Mouse (Mus musculus) hindbrain, embryonic 11.5 days (tissue): ENCODE measurements around the gene Osbpl5. TPM values are rescaled to one million over a fixed set of nuclear protein-coding genes. Genes with fewer than 3 reads are reported as not detected.

Experiments
- ATAC-seq: fragments of 200-750 bp; cut with Nextera tagmentation; 2 replicates; pipeline ENCODE4 v1.8.0; 2017; ENCODE audit warnings: mild to moderate bottlenecking, moderate TSS enrichment, moderate library complexity; ENCODE audit not compliant: low FRiP score
- DNase-seq: peaks from one replicate; pipeline ENCODE4 v3.0.0-alpha.2; 2015; ENCODE audit warnings: low spot score
- H3K27ac ChIP-seq: fragments of 300-500 bp; sonication (generic); 2 replicates; pipeline ENCODE4 v1.5.1; 2014; ENCODE audit warnings: mild to moderate bottlenecking, low read depth, low read length
- H3K27me3 ChIP-seq: fragments of 300-500 bp; sonication (generic); 2 replicates; pipeline ENCODE4 v1.6.1; 2014; ENCODE audit warnings: mild to moderate bottlenecking, low read length, moderate library complexity, mixed read lengths; ENCODE audit not compliant: control insufficient read depth, insufficient read depth
- H3K36me3 ChIP-seq: fragments of 300-500 bp; sonication (generic); 2 replicates; pipeline ENCODE4 v1.6.1; 2014; ENCODE audit warnings: mild to moderate bottlenecking, low read length, moderate library complexity, mixed read lengths; ENCODE audit not compliant: control insufficient read depth, insufficient read depth
- H3K4me1 ChIP-seq: fragments of 300-500 bp; sonication (generic); replicated peaks from 2 replicates; pipeline ENCODE4 v1.6.1; 2014; ENCODE audit warnings: low read length, mixed read lengths; ENCODE audit not compliant: control insufficient read depth, insufficient read depth
- H3K4me2 ChIP-seq: fragments of 300-500 bp; sonication (generic); replicated peaks from 2 replicates; pipeline ENCODE4 v1.6.1; 2014; ENCODE audit warnings: mild to moderate bottlenecking, low read depth, low read length
- H3K4me3 ChIP-seq: fragments of 300-500 bp; sonication (generic); 2 replicates; pipeline ENCODE4 v1.5.1; 2014; ENCODE audit warnings: low read depth, low read length
- H3K9ac ChIP-seq: fragments of 300-500 bp; sonication (generic); 2 replicates; pipeline ENCODE4 v1.6.1; 2014; ENCODE audit warnings: low read depth, low read length
- H3K9me3 ChIP-seq: fragments of 300-500 bp; sonication (generic); 2 replicates; pipeline ENCODE4 v1.6.1; 2016; ENCODE audit warnings: low read length; ENCODE audit not compliant: control insufficient read depth
- WGBS: fragments of 180-500 bp; shearing (Covaris S2); extraction: QIAGEN DNeasy Blood & Tissue Kit; methylation state at CpG from one replicate; pipeline ENCODE4 v1.1.7; 2014; 5-methylcytosine and 5-hydroxymethylcytosine counted together
- polyA plus RNA-seq: library from polyadenylated mRNA; unstranded; fragments of >200 nt; fragmentation: Nextera tagmentation; extraction: Ambion mirVana; gene quantifications from 2 replicates; pipeline ENCODE4 v1.2.1, GENCODE M21; 2014

Osbpl5 gene
- polyA plus RNA-seq, 1 experiment from 2014 or later, result 13.7 TPM

GRCm38 (mm10) chr7:143729886-143730285 lies 26.9 kb downstream of the Osbpl5 start:
- Histone ChIP-seq H3K9ac (no peak overlapping the region), H3K4me1 (no peaks in the 10 kb centered on the region), H3K27ac (no peak overlapping the region), H3K9me3 (no peaks in the 10 kb centered on the region), H3K27me3 (no peaks in the 10 kb centered on the region), H3K4me3 (no peak overlapping the region), H3K36me3 (no peaks in the 10 kb centered on the region), H3K4me2 (no peak overlapping the region)
- no peak for DNase-seq
- 86% methylated on average over 10 of the region's 10 CpGs for WGBS
- ATAC-seq, result no peak

GRCm38 (mm10) chr7:143726396-143726795 lies 30.4 kb downstream of the Osbpl5 start:
- no peaks in the 10 kb centered on the region for H3K27me3 ChIP-seq
- ATAC-seq (no peak), DNase-seq (no peak)
- H3K36me3 ChIP-seq, result no peaks in the 10 kb centered on the region
- no peaks in the 10 kb centered on the region for H3K9me3 ChIP-seq
- no peak overlapping the region for H3K27ac ChIP-seq
- no peak overlapping the region for H3K4me3 ChIP-seq
- H3K4me1 ChIP-seq, result no peaks in the 10 kb centered on the region
- 76% methylated on average over 4 of the region's 4 CpGs for WGBS
- H3K9ac ChIP-seq, result no peak overlapping the region
- H3K4me2 ChIP-seq, result no peak overlapping the region

GRCm38 (mm10) chr7:143723841-143724240 lies 32.9 kb downstream of the Osbpl5 start:
- 90% methylated on average over 4 of the region's 4 CpGs for WGBS

GRCm38 (mm10) chr7:143722646-143723045 lies 34.1 kb downstream of the Osbpl5 start:
- Histone ChIP-seq H3K36me3 (no peaks in the 10 kb centered on the region), H3K4me1 (no peaks in the 10 kb centered on the region), H3K4me2 (no peak overlapping the region), H3K9ac (no peak overlapping the region), H3K27ac (no peak overlapping the region), H3K4me3 (no peak overlapping the region), H3K27me3 (no peaks in the 10 kb centered on the region), H3K9me3 (no peaks in the 10 kb centered on the region)
- ATAC-seq, result no peak
- WGBS, result 86% methylated on average over 5 of the region's 5 CpGs
- no peak for DNase-seq

More at GRCm38 (mm10) chr7:143723841-143724240, 32.9 kb downstream of the Osbpl5 start:
- Histone ChIP-seq H3K27ac (no peak overlapping the region), H3K9ac (no peak overlapping the region), H3K9me3 (no peaks in the 10 kb centered on the region), H3K4me2 (no peak overlapping the region), H3K36me3 (no peaks in the 10 kb centered on the region), H3K4me1 (no peaks in the 10 kb centered on the region), H3K4me3 (no peak overlapping the region), H3K27me3 (no peaks in the 10 kb centered on the region)
- DNase-seq, result no peak
- no peak for ATAC-seq

GRCm38 (mm10) chr7:143717811-143718210 lies 39.0 kb downstream of the Osbpl5 start:
- Histone ChIP-seq H3K27me3 (no peaks in the 10 kb centered on the region), H3K4me2 (no peak overlapping the region), H3K9ac (no peak overlapping the region), H3K4me1 (no peaks in the 10 kb centered on the region), H3K36me3 (no peaks in the 10 kb centered on the region), H3K27ac (no peak overlapping the region), H3K9me3 (no peaks in the 10 kb centered on the region), H3K4me3 (no peak overlapping the region)
- ATAC-seq, result no peak
- 83% methylated on average over 1 of the region's 1 CpGs for WGBS
- no peak for DNase-seq

- H3K9me3 ChIP-seq, result no peaks in the 10 kb centered on the region
- no peaks in the 10 kb centered on the region for H3K36me3 ChIP-seq
- H3K27ac ChIP-seq, result no peak overlapping the region
- no peaks in the 10 kb centered on the region for H3K4me1 ChIP-seq
- no peak overlapping the region for H3K4me2 ChIP-seq
- no peak for DNase-seq
- 75% methylated on average over 4 of the region's 4 CpGs for WGBS
- no peak overlapping the region for H3K9ac ChIP-seq
- no peak overlapping the region for H3K4me3 ChIP-seq
- ATAC-seq, result no peak
- no peaks in the 10 kb centered on the region for H3K27me3 ChIP-seq
These were observed 43.4 kb downstream of the Osbpl5 start for GRCm38 (mm10) chr7:143713421-143713820.

- WGBS, result 94% methylated on average over 8 of the region's 8 CpGs
- H3K9ac ChIP-seq, result no peak overlapping the region
- H3K4me2 ChIP-seq, result no peak overlapping the region
- no peak overlapping the region for H3K27ac ChIP-seq
- H3K4me1 ChIP-seq, result no peaks in the 10 kb centered on the region
- no peak for DNase-seq
- H3K36me3 ChIP-seq, result no peaks in the 10 kb centered on the region
- no peaks in the 10 kb centered on the region for H3K9me3 ChIP-seq
- H3K4me3 ChIP-seq, result no peak overlapping the region
- ATAC-seq, result no peak
- H3K27me3 ChIP-seq, result no peaks in the 10 kb centered on the region
These were observed 43.9 kb downstream of the Osbpl5 start for GRCm38 (mm10) chr7:143712771-143713348.

- ATAC-seq, result no peak
- Histone ChIP-seq H3K27me3 (no peaks in the 10 kb centered on the region), H3K9ac (no peak overlapping the region), H3K27ac (no peak overlapping the region), H3K4me1 (no peaks in the 10 kb centered on the region), H3K4me3 (no peak overlapping the region), H3K9me3 (no peaks in the 10 kb centered on the region), H3K4me2 (no peak overlapping the region), H3K36me3 (no peaks in the 10 kb centered on the region)
- 84% methylated on average over 4 of the region's 4 CpGs for WGBS
- DNase-seq, result no peak
These were observed 44.8 kb downstream of the Osbpl5 start for GRCm38 (mm10) chr7:143712023-143712422.

GRCm38 (mm10) chr7:143711381-143711780 lies 45.4 kb downstream of the Osbpl5 start:
- Histone ChIP-seq H3K27me3 (no peaks in the 10 kb centered on the region), H3K9me3 (no peaks in the 10 kb centered on the region), H3K36me3 (no peaks in the 10 kb centered on the region), H3K4me2 (no peak overlapping the region), H3K9ac (no peak overlapping the region), H3K4me1 (no peaks in the 10 kb centered on the region), H3K27ac (no peak overlapping the region), H3K4me3 (no peak overlapping the region)
- ATAC-seq, result no peak
- DNase-seq, result no peak
- WGBS, result 64% methylated on average over 7 of the region's 7 CpGs
